Mouse (Mus musculus) thymus, adult 2 months (tissue): ENCODE measurements around the gene Anks1b.

Source experiments
- CTCF ChIP-seq: fragments of 200-500 bp; IDR thresholded peaks from 2 replicates; pipeline ENCODE4 v1.5.1; 2012; ENCODE audit warnings: mild to moderate bottlenecking, control low read depth, low read length, moderate library complexity, borderline replicate concordance; ENCODE audit not compliant: control insufficient read depth, poor library complexity, insufficient read depth; ENCODE audit errors: extremely low read depth
- POLR2A ChIP-seq: fragments of 200-500 bp; IDR thresholded peaks from 2 replicates; pipeline ENCODE4 v1.6.1; 2012; ENCODE audit warnings: mild to moderate bottlenecking, low read length, control low read depth, moderate library complexity; ENCODE audit not compliant: control insufficient read depth, poor library complexity, insufficient read depth; ENCODE audit errors: extremely low read depth

GRCm38 (mm10) chr10:90609437-90609836, 736.1 kb downstream of the Anks1b start:
- TF ChIP-seq CTCF (no peak), POLR2A (no peak)
